Mouse (Mus musculus): Measurements from ENCODE around the gene Kdm4a.

GRCm38 (mm10) chr4:118180301-118181080, 648 bp upstream of the Kdm4a start:
- TF ChIP-seq CTCF (IDR thresholded peaks at IDR 0.05; ENCODE audit: extremely low read depth, insufficient read depth, insufficient read length, insufficient replicate concordance) (no peak), POLR2A (IDR thresholded peaks at IDR 0.05; ENCODE audit: low read depth, low read length) (no peak)
